Mouse (Mus musculus): ENCODE data around the gene Pde4d. TPM values are rescaled to one million over a fixed set of nuclear protein-coding genes. Genes with fewer than 3 reads are reported as not detected.
A peak's percentile ranks its signal among the peaks of the same experiment; 100 is the strongest.

The Pde4d gene
- polyA plus RNA-seq, 1 experiment from 2014 or later, result 8.7 TPM

GRCm38 (mm10) chr13:109066581-109067159 is 616.9 kb downstream of the Pde4d start:
- 81% methylated on average over 4 of the region's 4 CpGs for WGBS

DNA sequence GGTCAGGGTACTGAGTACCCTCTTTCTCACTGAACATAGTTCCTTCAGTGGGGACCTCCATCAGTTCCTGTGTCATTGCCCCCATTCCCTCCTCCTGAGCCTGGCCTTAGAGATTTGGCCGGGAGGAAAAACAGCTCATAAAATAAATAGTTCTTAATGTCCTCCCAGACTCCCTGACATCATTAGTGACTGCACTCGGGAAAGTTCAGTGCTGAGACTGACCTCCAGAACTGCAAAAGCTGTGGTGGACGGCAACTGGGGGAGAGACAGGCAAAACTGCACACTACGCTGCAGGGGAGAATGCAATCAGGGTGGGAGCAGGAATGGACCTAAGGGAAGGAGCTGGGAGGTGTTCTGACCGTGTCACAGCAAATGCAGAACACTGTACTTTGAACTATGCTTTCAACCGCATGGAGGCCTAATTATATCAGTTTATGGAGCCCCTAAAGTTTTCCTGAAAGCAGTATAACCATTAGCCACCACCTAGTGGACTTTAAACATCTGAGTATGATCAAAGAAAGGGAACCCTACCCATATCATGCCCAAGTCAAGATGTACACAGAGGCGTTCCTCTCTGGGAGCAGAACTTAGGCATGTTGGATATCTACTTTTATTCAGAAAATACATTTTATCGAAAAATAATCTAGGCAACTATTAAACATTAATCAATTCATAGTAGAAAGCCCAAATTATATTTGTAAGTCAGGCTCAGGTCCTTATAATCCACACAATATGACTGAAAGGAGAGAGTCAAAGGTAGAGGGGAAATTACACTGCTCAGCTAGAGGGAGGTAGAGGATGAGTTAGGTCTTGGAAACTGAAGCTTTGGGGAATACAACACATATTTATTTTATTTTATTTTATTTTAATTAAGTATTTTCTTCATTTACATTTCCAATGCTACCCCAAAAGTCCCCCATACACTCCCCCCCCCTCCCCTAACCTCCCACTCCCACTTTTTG is 618.8 kb downstream of the Pde4d start:
- no peak for DNase-seq (ENCODE audit: low spot score, missing footprints)
- 84% methylated on average over 8 of the region's 8 CpGs for WGBS

More at GRCm38 (mm10) chr13:109066581-109067159, 616.9 kb downstream of the Pde4d start:
- no peak for DNase-seq (ENCODE audit: low spot score, missing footprints)
- Histone ChIP-seq H3K4me3 (ENCODE audit: low read depth, low read length) (no peak overlapping the region), H3K36me3 (ENCODE audit: control insufficient read depth, insufficient read depth, low read length) (no peaks in the 10 kb centered on the region), H3K9me3 (ENCODE audit: control insufficient read depth, low read length) (no peaks in the 10 kb centered on the region), H3K4me2 (no peak overlapping the region), H3K27me3 (ENCODE audit: control insufficient read depth, insufficient read depth, low read length) (no peaks in the 10 kb centered on the region), H3K4me1 (ENCODE audit: control insufficient read depth, insufficient read depth, low read length) (no peaks in the 10 kb centered on the region), H3K9ac (ENCODE audit: low read length) (no peak overlapping the region), H3K27ac (ENCODE audit: low read depth, low read length) (no peak overlapping the region)
- no peak for ATAC-seq (ENCODE audit: low FRiP score)

DNA sequence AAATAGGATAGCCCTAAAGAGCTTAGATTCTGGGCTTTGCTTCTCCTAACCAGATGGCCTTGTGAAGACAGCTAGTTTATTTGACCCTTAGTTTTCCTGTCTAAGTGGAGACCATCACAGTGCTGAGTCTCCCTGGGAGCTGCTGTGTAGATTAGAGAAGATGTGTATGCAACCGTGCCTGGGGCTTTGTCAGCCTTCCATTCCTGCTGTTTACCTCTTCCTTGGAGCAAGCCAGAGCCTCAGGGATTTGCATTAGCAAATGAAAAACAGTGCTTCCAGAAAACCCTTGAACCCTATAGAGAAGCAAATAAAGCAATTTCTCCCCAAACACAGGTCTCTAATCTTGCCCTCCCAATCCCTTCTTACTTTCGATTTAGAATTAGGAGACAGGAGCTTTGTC is 623.6 kb downstream of the Pde4d start:
- no peak overlapping the region for H3K27ac ChIP-seq (ENCODE audit: low read depth, low read length)
- DNase-seq (ENCODE audit: low spot score, missing footprints) (no peak), ATAC-seq (ENCODE audit: low FRiP score) (no peak)
- no peaks in the 10 kb centered on the region for H3K36me3 ChIP-seq (ENCODE audit: control insufficient read depth, insufficient read depth, low read length)
- H3K27me3 ChIP-seq (ENCODE audit: control insufficient read depth, insufficient read depth, low read length), result no peaks in the 10 kb centered on the region
- H3K9ac ChIP-seq (ENCODE audit: low read length), result no peak overlapping the region
- H3K4me3 ChIP-seq (ENCODE audit: low read depth, low read length), result no peak overlapping the region
- WGBS, result 9% methylated on average over 2 of the region's 2 CpGs
- no peaks in the 10 kb centered on the region for H3K4me1 ChIP-seq (ENCODE audit: control insufficient read depth, insufficient read depth, low read length)
- no peaks in the 10 kb centered on the region for H3K9me3 ChIP-seq (ENCODE audit: control insufficient read depth, low read length)
- no peak overlapping the region for H3K4me2 ChIP-seq

More for the DNA sequence above, 618.8 kb downstream of the Pde4d start:
- Histone ChIP-seq H3K9ac (ENCODE audit: low read length) (no peak overlapping the region), H3K4me1 (ENCODE audit: control insufficient read depth, insufficient read depth, low read length) (no peaks in the 10 kb centered on the region), H3K27ac (ENCODE audit: low read depth, low read length) (no peak overlapping the region), H3K4me3 (ENCODE audit: low read depth, low read length) (no peak overlapping the region), H3K9me3 (ENCODE audit: control insufficient read depth, low read length) (no peaks in the 10 kb centered on the region), H3K36me3 (ENCODE audit: control insufficient read depth, insufficient read depth, low read length) (no peaks in the 10 kb centered on the region), H3K4me2 (no peak overlapping the region), H3K27me3 (ENCODE audit: control insufficient read depth, insufficient read depth, low read length) (no peaks in the 10 kb centered on the region)
- ATAC-seq (ENCODE audit: low FRiP score), result no peak

DNA sequence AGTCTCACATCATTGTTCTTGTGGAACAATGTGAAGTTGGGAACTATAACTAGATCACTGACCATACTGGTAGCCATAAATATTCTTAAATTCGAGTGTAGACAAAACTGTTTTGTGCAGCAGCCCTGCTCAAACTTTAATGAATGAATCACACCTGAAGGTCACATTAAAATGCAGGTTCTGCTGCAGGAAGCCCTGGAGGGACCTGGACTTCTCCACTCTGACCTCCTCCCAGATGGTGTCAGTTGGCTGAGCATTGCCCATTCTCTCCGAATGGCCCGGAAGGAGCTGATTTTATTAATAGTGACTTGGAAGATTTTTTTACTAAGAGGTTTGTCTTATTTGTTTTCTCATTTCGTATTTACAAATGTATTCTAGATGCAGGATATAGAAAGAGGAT is 624.3 kb downstream of the Pde4d start:
- ATAC-seq (ENCODE audit: low FRiP score), result no peak
- Histone ChIP-seq H3K4me2 (no peak overlapping the region), H3K27me3 (ENCODE audit: control insufficient read depth, insufficient read depth, low read length) (no peaks in the 10 kb centered on the region), H3K4me1 (ENCODE audit: control insufficient read depth, insufficient read depth, low read length) (no peaks in the 10 kb centered on the region), H3K4me3 (ENCODE audit: low read depth, low read length) (no peak overlapping the region), H3K9me3 (ENCODE audit: control insufficient read depth, low read length) (no peaks in the 10 kb centered on the region), H3K9ac (ENCODE audit: low read length) (no peak overlapping the region), H3K27ac (ENCODE audit: low read depth, low read length) (no peak overlapping the region), H3K36me3 (ENCODE audit: control insufficient read depth, insufficient read depth, low read length) (no peaks in the 10 kb centered on the region)
- WGBS, result 41% methylated on average over 4 of the region's 4 CpGs
- no peak for DNase-seq (ENCODE audit: low spot score, missing footprints)

GRCm38 (mm10) chr13:109092654-109093053 is 642.9 kb downstream of the Pde4d start:
- no peak for ATAC-seq (ENCODE audit: low FRiP score)
- DNase-seq (ENCODE audit: low spot score, missing footprints), result no peak
- H3K27ac ChIP-seq (ENCODE audit: low read depth, low read length), result no peak overlapping the region
- H3K4me3 ChIP-seq (ENCODE audit: low read depth, low read length), result no peak overlapping the region
- WGBS, result 96% methylated on average over 3 of the region's 3 CpGs
- H3K4me2 ChIP-seq, result no peak overlapping the region
- no peaks in the 10 kb centered on the region for H3K4me1 ChIP-seq (ENCODE audit: control insufficient read depth, insufficient read depth, low read length)
- H3K9ac ChIP-seq (ENCODE audit: low read length), result no peak overlapping the region
- H3K36me3 ChIP-seq (ENCODE audit: control insufficient read depth, insufficient read depth, low read length), result no peaks in the 10 kb centered on the region
- no peaks in the 10 kb centered on the region for H3K9me3 ChIP-seq (ENCODE audit: control insufficient read depth, low read length)
- no peaks in the 10 kb centered on the region for H3K27me3 ChIP-seq (ENCODE audit: control insufficient read depth, insufficient read depth, low read length)

- H3K9me3 ChIP-seq (ENCODE audit: control insufficient read depth, low read length), result no peaks in the 10 kb centered on the region
- 81% methylated on average over 2 of the region's 2 CpGs for WGBS
- no peak overlapping the region for H3K4me3 ChIP-seq (ENCODE audit: low read depth, low read length)
- ATAC-seq (ENCODE audit: low FRiP score) (no peak), DNase-seq (ENCODE audit: low spot score, missing footprints) (no peak)
- H3K27ac ChIP-seq (ENCODE audit: low read depth, low read length), result no peak overlapping the region
- no peak overlapping the region for H3K9ac ChIP-seq (ENCODE audit: low read length)
- H3K4me2 ChIP-seq, result no peak overlapping the region
- H3K36me3 ChIP-seq (ENCODE audit: control insufficient read depth, insufficient read depth, low read length), result no peaks in the 10 kb centered on the region
- H3K27me3 ChIP-seq (ENCODE audit: control insufficient read depth, insufficient read depth, low read length), result no peaks in the 10 kb centered on the region
- no peaks in the 10 kb centered on the region for H3K4me1 ChIP-seq (ENCODE audit: control insufficient read depth, insufficient read depth, low read length)
These were observed 646.9 kb downstream of the Pde4d start for GRCm38 (mm10) chr13:109096654-109097053.

GRCm38 (mm10) chr13:109116004-109116341 is 666.2 kb downstream of the Pde4d start:
- Histone ChIP-seq H3K4me2 (peak overlapping the region; percentile 96), H3K27ac (ENCODE audit: low read depth, low read length) (no peak overlapping the region), H3K36me3 (ENCODE audit: control insufficient read depth, insufficient read depth, low read length) (no peaks in the 10 kb centered on the region), H3K4me3 (ENCODE audit: low read depth, low read length) (peak overlapping the region; percentile 56), H3K4me1 (ENCODE audit: control insufficient read depth, insufficient read depth, low read length) (peaks cover 11% of the 10 kb centered on the region), H3K9ac (ENCODE audit: low read length) (peak overlapping the region; percentile 56; the same call in 1 of the 2 replicates), H3K9me3 (ENCODE audit: control insufficient read depth, low read length) (no peaks in the 10 kb centered on the region), H3K27me3 (ENCODE audit: control insufficient read depth, insufficient read depth, low read length) (peaks cover 4% of the 10 kb centered on the region; the same call in 1 of the 2 replicates)
- peak; percentile 97 for DNase-seq (ENCODE audit: low spot score, missing footprints)
- 0% methylated on average over 8 of the region's 8 CpGs for WGBS
- peak; percentile 67 for ATAC-seq (ENCODE audit: low FRiP score)

- H3K36me3 ChIP-seq (ENCODE audit: control insufficient read depth, insufficient read depth, low read length), result no peaks in the 10 kb centered on the region
- under 1% methylated on average over 49 of the region's 63 CpGs for WGBS
- H3K27ac ChIP-seq (ENCODE audit: low read depth, low read length), result no peak overlapping the region
- peak overlapping the region; percentile 96 for H3K4me2 ChIP-seq
- H3K9me3 ChIP-seq (ENCODE audit: control insufficient read depth, low read length), result no peaks in the 10 kb centered on the region
- H3K9ac ChIP-seq (ENCODE audit: low read length), result peak overlapping the region; percentile 56
- ATAC-seq (ENCODE audit: low FRiP score) (peak; percentile 94), DNase-seq (ENCODE audit: low spot score, missing footprints) (peak; percentile 90)
- H3K27me3 ChIP-seq (ENCODE audit: control insufficient read depth, insufficient read depth, low read length), result peaks cover 4% of the 10 kb centered on the region; the same call in 1 of the 2 replicates
- H3K4me1 ChIP-seq (ENCODE audit: control insufficient read depth, insufficient read depth, low read length), result peaks cover 11% of the 10 kb centered on the region
- H3K4me3 ChIP-seq (ENCODE audit: low read depth, low read length), result peak overlapping the region; percentile 56
These were observed 666.8 kb downstream of the Pde4d start for GRCm38 (mm10) chr13:109116342-109117201.

Measured in midbrain, embryonic 11.5 days (tissue).